Mouse (Mus musculus): ENCODE measurements around the gene Usp29.
"Not testable (repeated sequence)": the region's sequence is repeated elsewhere in the genome, so short reads cannot be mapped to it uniquely, and the experiment has no call there.

Gene Usp29

DNA sequence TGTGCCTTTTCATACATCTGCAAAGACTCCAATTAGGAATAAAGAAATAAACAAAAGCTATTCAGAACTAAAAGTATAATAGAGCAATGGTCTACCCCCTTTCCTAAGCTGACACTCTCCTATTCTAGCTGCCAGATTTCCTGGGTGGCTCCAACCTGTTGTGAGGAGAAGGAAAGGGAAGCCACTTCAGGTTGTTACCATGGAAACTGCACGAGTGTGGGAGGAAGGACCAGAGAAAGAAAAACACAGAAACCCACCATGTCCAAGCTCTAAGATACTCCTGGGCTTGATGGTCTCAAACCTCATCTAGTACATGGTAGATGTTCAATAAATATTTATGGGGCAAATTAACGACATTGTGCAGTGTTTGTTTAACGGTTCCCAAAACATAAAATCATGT, 160.8 kb downstream of the Usp29 start:
- no peaks in the 10 kb centered on the region for H3K27me3 ChIP-seq (ENCODE audit: control insufficient read depth, insufficient read depth, low read length, poor library complexity, severe bottlenecking)
- no peak for DNase-seq (ENCODE audit: low read depth, low spot score)

DNA sequence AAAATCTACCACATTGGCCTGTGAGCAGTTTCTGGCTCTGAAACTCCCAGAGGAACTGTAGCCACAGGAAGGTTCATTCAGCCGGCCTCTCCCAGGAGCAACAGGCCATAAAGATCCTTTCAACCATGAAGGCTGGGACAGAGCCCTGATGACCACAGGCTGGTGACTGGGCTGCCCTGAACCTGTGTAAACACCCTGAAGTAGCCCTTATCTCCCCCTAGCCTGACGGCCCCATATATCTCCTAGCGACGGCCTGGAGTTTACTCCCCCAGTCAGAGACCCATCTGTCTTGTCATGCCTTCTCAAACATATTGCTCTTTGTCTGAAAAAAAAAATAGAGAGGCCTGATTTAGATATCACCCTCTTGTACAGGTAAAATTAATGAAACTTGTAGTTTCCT, 166.6 kb downstream of the Usp29 start:
- not testable (repeated sequence) for DNase-seq (ENCODE audit: low read depth, low spot score); H3K36me3 ChIP-seq (ENCODE audit: control insufficient read depth, insufficient read depth, low read length, poor library complexity, severe bottlenecking); H3K27me3 ChIP-seq (ENCODE audit: control insufficient read depth, insufficient read depth, low read length, poor library complexity, severe bottlenecking)

More for the DNA sequence above, 160.8 kb downstream of the Usp29 start:
- H3K36me3 ChIP-seq (ENCODE audit: control insufficient read depth, insufficient read depth, low read length, poor library complexity, severe bottlenecking) = no peaks in the 10 kb centered on the region

DNA sequence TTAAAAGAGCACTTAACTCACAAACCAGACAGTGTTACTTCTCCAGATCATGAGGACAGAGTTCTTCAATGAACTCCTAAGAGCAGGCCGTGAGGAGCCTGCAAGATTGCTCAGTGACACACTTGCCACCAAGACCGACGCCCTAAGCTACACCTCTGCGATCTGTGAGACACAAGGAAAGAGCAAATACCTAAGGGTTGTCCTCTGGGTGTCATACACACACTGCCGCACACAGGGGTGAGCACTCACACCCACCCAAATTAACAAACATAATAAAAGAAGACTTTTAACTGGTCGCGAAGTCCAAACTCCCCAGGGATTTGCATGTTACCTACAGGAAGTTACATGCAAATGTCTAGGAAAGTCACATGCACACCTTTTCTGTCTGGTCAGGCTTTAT, 170.3 kb downstream of the Usp29 start:
- no peaks in the 10 kb centered on the region for H3K27me3 ChIP-seq (ENCODE audit: control insufficient read depth, insufficient read depth, low read length, poor library complexity, severe bottlenecking)
- no peaks in the 10 kb centered on the region for H3K36me3 ChIP-seq (ENCODE audit: control insufficient read depth, insufficient read depth, low read length, poor library complexity, severe bottlenecking)
- DNase-seq (ENCODE audit: low read depth, low spot score) = no peak

DNA sequence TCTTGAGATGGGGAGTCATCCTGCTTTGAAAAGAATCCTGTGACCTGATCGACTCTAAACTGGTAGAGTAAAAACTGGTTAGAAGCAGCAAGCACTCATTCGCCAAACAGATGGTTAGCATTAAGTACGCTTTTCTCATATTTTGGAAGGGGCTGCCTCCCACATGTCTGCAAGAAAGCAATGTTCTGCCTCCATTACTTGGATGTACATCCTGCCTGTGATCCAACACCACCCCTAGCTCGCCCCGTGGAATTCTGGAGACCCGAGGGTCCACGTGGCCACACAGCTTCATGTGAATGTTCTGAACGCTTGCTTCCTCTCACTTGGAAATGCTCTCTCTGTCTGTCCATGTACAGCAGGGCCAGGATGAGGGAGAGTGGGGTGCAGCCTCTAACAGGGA, 173.1 kb downstream of the Usp29 start:
- H3K27me3 ChIP-seq (ENCODE audit: control insufficient read depth, insufficient read depth, low read length, poor library complexity, severe bottlenecking) = no peaks in the 10 kb centered on the region
- no peak for DNase-seq (ENCODE audit: low read depth, low spot score)
- H3K36me3 ChIP-seq (ENCODE audit: control insufficient read depth, insufficient read depth, low read length, poor library complexity, severe bottlenecking) = no peaks in the 10 kb centered on the region

DNA sequence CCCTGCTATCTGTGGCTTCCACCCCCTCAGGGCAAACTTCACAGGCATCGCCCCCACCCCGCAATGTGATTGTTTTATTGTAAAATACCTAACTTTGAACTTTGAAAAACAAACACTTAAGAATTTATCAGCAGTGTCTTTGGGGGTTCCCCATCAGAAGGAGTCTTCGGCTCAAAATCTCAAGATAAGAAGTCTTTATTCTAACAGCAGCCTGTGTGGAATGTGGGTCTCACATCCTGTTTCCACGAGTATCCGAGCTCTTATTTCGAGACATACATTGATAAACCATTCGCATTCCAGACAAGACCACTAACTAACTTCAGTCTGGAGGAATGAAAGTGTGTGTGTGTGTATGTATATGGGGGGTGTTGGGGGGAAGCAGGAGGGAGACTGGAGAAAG, 180.1 kb downstream of the Usp29 start:
- no peaks in the 10 kb centered on the region for H3K27me3 ChIP-seq (ENCODE audit: control insufficient read depth, insufficient read depth, low read length, poor library complexity, severe bottlenecking)
- H3K36me3 ChIP-seq (ENCODE audit: control insufficient read depth, insufficient read depth, low read length, poor library complexity, severe bottlenecking) = no peaks in the 10 kb centered on the region
- DNase-seq (ENCODE audit: low read depth, low spot score) = no peak

DNA sequence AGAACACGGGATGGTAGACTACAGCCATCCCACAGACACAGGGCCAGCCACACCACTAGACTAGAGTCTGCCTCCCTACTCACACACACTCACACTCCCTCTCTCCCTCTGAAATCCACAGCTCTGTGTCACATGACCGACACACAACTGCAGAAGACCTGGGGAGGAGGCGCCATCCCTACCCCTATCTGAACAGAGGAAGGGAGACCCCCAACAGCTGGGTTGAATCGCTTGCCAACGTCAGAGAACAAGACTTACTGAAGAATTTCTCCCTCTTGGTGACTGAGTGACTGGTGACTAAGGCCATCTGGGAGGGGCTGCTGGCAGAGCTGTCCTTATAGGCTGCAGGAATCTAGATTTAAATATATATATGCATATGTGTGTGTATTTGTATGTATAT, 181.4 kb downstream of the Usp29 start:
- Histone ChIP-seq H3K36me3 (ENCODE audit: control insufficient read depth, insufficient read depth, low read length, poor library complexity, severe bottlenecking) (no peaks in the 10 kb centered on the region), H3K27me3 (ENCODE audit: control insufficient read depth, insufficient read depth, low read length, poor library complexity, severe bottlenecking) (no peaks in the 10 kb centered on the region)
- DNase-seq (ENCODE audit: low read depth, low spot score) = no peak

DNA sequence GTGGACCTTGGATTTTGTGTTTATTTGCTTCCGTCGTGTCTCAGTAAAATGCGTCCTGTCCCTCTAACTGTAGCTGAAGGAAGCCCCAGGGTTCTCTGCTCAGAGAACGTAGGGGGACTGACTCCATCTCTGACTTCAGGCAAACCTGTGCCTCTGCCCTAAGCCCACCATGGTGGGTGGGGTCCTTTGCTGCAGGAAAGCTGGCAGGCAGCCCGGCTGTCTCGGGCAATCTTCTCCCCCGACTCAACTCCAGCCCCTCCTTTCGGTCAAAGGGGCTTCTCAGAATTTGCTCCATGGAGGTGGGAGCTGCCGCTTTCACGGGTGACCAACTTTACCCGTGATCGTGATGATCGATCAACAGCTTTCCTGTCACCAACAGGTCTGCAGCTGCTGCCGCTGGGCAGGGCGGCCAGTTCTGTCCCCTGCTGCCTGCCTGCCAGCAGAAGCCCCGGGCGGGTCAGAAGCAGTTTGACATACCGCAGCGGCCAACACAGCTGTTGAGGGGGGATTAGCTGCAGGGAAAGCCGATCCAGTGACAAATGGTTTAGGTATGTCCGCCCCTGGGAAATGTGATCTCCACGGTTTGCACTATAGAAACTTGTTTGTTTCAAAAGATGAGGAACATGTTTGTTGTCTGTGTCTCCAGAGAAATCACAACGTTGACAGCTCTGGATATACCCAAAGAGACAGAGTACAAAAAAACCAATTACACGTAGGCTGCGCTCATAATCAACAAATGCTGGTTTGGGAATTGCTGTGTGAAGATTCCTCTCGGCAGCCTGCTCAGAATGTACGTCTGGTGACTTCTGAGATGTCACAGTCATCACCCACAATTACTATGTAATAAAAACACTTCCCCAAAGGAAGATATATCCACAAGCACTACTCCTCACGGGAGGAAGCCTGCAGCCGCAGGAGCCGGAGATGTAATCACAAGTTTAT, 183.3 kb downstream of the Usp29 start:
- DNase-seq (ENCODE audit: low read depth, low spot score) = no peak
- H3K36me3 ChIP-seq (ENCODE audit: control insufficient read depth, insufficient read depth, low read length, poor library complexity, severe bottlenecking) = no peaks in the 10 kb centered on the region
- no peaks in the 10 kb centered on the region for H3K27me3 ChIP-seq (ENCODE audit: control insufficient read depth, insufficient read depth, low read length, poor library complexity, severe bottlenecking)

DNA sequence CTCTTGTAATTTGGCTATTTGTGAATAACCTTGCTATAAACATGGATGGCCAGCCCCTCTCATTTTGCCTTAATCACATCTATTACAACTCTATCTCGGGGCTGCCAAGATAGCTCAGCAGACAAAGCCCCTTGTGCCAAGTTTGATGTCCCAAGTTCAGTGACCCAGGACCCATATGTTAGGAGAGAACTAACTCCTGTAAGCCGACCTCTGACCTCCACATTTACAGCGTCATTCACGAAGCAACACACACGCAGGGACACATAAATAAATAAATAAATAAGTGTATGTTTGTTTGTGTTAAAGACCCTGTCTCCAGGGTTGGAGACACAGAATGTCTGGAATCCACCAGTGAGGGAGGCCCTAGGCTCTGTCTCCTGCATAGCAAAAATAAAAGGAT, 186.7 kb downstream of the Usp29 start:
- no peak for DNase-seq (ENCODE audit: low read depth, low spot score)
- Histone ChIP-seq H3K36me3 (ENCODE audit: control insufficient read depth, insufficient read depth, low read length, poor library complexity, severe bottlenecking) (no peaks in the 10 kb centered on the region), H3K27me3 (ENCODE audit: control insufficient read depth, insufficient read depth, low read length, poor library complexity, severe bottlenecking) (no peaks in the 10 kb centered on the region)

DNA sequence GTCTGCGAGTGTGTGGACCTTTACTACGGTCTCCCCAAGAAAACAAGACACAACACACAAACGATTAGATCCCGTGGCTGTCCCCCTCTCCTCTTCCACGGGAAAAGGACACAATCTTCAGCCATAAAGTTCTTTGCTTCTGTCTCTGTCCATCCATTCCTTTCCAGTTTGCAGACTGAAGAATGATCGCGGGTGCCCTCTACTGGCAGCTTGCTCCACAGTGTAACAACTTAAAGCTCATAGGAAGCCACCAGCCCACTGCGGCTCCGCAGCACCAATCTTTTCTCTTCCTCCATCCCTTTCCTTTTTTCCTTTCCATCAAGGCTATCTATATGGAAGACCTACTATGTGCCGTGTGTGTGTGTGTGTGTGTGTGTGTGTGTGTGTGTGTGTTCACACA, 187.9 kb downstream of the Usp29 start:
- DNase-seq (ENCODE audit: low read depth, low spot score) = peak; percentile 36
- Histone ChIP-seq H3K36me3 (ENCODE audit: control insufficient read depth, insufficient read depth, low read length, poor library complexity, severe bottlenecking) (no peaks in the 10 kb centered on the region), H3K27me3 (ENCODE audit: control insufficient read depth, insufficient read depth, low read length, poor library complexity, severe bottlenecking) (no peaks in the 10 kb centered on the region)

DNA sequence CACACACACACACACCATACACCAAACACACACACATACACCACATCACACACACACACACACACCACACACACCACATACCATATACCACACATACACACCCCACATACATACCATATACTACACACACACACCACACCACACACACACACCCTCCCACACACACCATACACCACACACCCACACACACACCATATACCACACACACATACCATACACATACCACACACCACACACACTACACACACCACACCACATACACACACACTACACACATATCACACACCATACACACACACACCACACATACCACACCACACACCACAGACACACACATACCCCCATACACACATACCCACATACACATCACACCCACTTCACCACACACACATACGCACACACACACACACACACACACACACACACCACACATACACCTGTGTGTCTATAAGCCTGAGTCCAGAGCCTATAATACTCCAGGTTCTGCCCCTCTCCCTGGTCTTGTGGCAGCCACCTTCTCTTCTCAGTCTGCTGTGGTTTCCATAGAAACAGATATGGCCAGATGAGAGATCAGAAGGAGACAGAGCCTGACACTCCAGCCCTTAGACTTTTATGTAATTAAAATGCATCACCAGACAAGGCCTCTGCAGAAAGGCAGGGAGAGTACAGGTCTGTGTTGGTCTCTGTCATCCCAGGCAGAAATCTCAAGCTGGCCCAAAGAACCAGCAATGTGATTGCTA, 188.9 kb downstream of the Usp29 start:
- Histone ChIP-seq H3K27me3 (ENCODE audit: control insufficient read depth, insufficient read depth, low read length, poor library complexity, severe bottlenecking) (no peaks in the 10 kb centered on the region), H3K36me3 (ENCODE audit: control insufficient read depth, insufficient read depth, low read length, poor library complexity, severe bottlenecking) (no peaks in the 10 kb centered on the region)
- no peak for DNase-seq (ENCODE audit: low read depth, low spot score)

DNA sequence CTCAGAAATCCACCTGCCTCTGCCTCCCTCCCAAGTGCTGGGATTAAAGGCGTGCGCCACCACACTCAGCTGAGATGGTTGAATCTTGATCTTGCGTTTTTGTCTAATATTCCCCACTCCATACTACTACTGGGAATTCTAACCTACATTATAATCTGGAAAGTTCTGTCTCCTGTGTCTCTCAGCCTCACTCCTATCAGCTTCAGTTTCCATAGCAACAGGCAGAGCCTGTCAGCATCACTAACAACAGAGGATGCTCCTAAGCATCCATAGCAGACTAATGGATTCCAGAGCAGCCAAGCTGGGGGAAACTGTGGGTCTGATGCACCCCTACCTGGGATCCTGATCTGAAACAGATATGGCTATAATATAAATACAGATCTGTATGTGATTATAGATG, 193.1 kb downstream of the Usp29 start:
- Histone ChIP-seq H3K27me3 (ENCODE audit: control insufficient read depth, insufficient read depth, low read length, poor library complexity, severe bottlenecking) (no peaks in the 10 kb centered on the region), H3K36me3 (ENCODE audit: control insufficient read depth, insufficient read depth, low read length, poor library complexity, severe bottlenecking) (no peaks in the 10 kb centered on the region)
- no peak for DNase-seq (ENCODE audit: low read depth, low spot score)

DNA sequence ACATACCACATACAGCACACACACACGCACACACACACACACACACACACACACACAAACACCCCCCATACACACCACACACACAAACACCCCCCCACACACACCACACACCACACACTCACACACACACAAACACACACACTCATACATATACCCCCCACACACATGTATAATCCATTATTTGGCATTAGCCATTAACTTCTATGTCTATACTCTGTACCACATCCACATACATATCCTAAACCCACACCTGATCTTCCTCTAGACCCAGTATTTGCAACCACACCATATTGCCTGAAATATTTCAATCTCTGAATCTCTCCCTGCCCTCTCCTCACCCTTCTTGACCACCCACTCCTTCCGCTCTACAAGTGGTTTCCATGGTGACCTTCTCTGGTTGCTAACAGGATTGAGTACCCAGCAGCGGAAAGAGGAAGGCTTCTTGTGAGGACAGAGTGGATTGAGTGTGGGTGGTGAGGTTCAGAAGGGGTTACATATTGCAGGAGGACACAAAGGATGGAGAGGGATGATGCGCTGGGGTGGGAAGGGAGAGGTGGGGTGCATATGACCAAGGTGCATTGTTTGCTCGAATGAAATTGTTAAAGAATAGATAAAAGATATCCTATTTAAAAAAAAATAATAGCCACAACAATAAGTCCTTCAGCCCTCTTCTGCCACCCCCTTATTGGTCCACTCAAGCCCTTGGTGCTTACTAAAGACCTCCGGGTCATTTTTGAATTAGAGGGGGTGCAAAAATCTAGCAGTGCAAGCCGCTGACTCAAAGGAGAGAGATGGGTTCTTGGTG, 195.8 kb downstream of the Usp29 start:
- H3K36me3 ChIP-seq (ENCODE audit: control insufficient read depth, insufficient read depth, low read length, poor library complexity, severe bottlenecking) = no peaks in the 10 kb centered on the region
- no peaks in the 10 kb centered on the region for H3K27me3 ChIP-seq (ENCODE audit: control insufficient read depth, insufficient read depth, low read length, poor library complexity, severe bottlenecking)
- no peak for DNase-seq (ENCODE audit: low read depth, low spot score)

DNA sequence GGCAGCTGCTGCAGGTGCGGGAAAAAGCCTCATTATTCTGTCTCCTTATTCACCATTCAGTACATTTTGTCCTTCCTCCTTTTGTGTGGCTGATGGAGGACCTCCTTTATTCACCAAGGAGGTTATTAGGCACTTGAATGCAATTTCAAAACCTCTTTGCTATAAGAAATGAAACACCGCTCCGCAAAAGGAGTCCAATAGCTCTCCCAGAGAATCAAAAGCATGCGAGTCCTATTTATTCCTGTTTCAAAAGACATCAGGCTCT, 196.3 kb downstream of the Usp29 start:
- DNase-seq (ENCODE audit: low read depth, low spot score) = no peak
- Histone ChIP-seq H3K27me3 (ENCODE audit: control insufficient read depth, insufficient read depth, low read length, poor library complexity, severe bottlenecking) (no peaks in the 10 kb centered on the region), H3K36me3 (ENCODE audit: control insufficient read depth, insufficient read depth, low read length, poor library complexity, severe bottlenecking) (no peaks in the 10 kb centered on the region)

DNA sequence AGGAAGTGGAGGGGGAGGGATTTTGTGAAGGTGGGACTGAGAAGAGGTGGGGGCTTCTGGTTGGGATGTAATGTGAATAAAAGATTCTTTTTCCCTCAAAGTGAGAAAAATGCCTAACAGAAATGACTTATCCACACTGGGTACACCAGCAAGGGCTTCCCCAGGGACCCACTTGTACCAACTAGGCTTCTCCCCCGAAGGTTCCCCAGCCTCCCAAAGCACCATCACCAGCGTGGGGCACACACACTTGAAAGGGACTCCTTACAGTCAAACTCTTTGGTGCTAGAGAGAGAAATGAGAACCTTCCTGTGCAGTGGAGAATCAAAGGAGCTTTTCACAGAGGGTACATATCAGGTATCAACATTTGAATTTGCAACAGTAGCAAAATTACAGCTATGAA, 198.9 kb downstream of the Usp29 start:
- no peaks in the 10 kb centered on the region for H3K36me3 ChIP-seq (ENCODE audit: control insufficient read depth, insufficient read depth, low read length, poor library complexity, severe bottlenecking)

DNA sequence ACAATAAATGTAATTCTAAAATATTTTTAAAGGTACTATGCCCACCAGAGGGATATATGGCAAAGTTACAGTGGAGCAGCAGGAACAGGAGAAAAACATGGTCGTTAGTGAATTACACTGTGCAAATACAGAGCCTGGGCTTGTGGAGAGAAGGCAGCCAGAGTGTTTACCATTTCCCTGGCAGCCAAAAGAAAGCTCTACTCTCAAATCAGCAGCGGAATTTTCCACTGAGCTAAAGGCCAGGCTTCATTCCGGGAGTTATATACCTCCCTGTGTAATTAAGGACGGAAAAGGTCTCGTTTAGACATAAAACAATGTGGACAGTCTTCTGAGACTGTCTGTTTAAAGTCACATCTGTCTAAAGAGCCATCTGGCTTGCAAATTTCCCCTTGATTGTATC, 204.4 kb downstream of the Usp29 start:
- no peaks in the 10 kb centered on the region for H3K36me3 ChIP-seq (ENCODE audit: control insufficient read depth, insufficient read depth, low read length, poor library complexity, severe bottlenecking)
- no peaks in the 10 kb centered on the region for H3K27me3 ChIP-seq (ENCODE audit: control insufficient read depth, insufficient read depth, low read length, poor library complexity, severe bottlenecking)
- DNase-seq (ENCODE audit: low read depth, low spot score) = no peak

More for the DNA sequence above, 198.9 kb downstream of the Usp29 start:
- no peaks in the 10 kb centered on the region for H3K27me3 ChIP-seq (ENCODE audit: control insufficient read depth, insufficient read depth, low read length, poor library complexity, severe bottlenecking)
- no peak for DNase-seq (ENCODE audit: low read depth, low spot score)

All from splenic B cell, adult 2 months (primary cell).